Mouse (Mus musculus): ENCODE data around the gene Snx29. TPM values are rescaled to one million over a fixed set of nuclear protein-coding genes. Genes with fewer than 3 reads are reported as not detected.
"Not testable (repeated sequence)": the region's sequence is repeated elsewhere in the genome, so short reads cannot be mapped to it uniquely, and the experiment has no call there.

The Snx29 gene
- polyA plus RNA-seq, 1 experiment from 2014 or later, result 21.7 TPM

DNA sequence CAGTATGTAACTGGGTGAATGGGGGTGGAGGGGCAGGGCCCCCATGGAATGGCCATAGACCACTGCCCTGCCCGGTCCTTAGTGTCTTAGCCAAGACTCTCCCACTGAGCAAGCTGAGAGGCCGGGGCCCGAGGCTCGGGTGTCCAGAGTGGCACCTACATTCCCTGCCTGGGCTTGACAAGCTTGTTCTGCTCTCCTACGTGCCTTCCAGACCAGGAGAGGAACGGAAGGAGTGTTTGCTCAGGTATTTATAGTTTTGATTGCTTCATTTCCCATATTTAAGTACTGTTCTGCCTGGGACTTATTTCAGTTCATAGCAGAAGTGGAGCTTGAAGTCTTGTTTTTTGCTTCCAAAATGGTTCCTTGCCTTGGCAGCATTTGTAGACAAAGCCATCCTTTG is 116.7 kb downstream of the Snx29 start:
- H3K9ac ChIP-seq (replicated peaks), result no peak overlapping the region
- no peak overlapping the region for H3K4me2 ChIP-seq (replicated peaks)
- no peaks in the 10 kb centered on the region for H3K4me1 ChIP-seq (replicated peaks)
- H3K27ac ChIP-seq, result no peak overlapping the region
- 0 out of 2 replicates have a peak, but pooled peaks cover 3% of the 10 kb centered on the region for H3K36me3 ChIP-seq
- no peak for ATAC-seq
- no peaks in the 10 kb centered on the region for H3K27me3 ChIP-seq
- WGBS, result 88% methylated on average over 6 of the region's 6 CpGs
- H3K9me3 ChIP-seq, result no peaks in the 10 kb centered on the region
- no peak overlapping the region for H3K4me3 ChIP-seq (replicated peaks)

DNA sequence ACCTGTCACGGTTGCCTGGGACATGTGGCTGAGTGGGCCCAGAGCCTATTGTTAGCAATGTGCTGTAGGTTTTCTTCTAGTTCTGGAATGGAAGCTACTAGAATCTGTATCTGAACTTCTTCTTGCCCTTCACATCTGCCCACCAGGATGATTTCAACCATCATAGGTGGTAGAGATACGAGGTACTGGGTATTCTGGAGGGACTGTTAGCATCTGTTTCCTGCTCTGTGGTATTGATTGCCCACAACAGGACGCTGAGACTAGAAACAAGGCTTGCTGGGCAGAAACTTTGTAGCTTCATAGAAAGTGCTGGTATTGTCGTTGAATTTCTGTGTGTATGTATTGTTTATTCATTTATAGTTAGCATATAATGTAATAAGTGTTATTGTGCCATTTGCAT is 118.9 kb downstream of the Snx29 start:
- H3K4me2 ChIP-seq (replicated peaks), result no peak overlapping the region
- H3K4me3 ChIP-seq (replicated peaks), result no peak overlapping the region
- H3K27me3 ChIP-seq, result no peaks in the 10 kb centered on the region
- no peaks in the 10 kb centered on the region for H3K4me1 ChIP-seq (replicated peaks)
- no peaks in the 10 kb centered on the region for H3K9me3 ChIP-seq
- H3K36me3 ChIP-seq, result peaks cover 19% of the 10 kb centered on the region
- 81% methylated on average over 4 of the region's 4 CpGs for WGBS
- H3K27ac ChIP-seq, result no peak overlapping the region
- no peak for ATAC-seq
- no peak overlapping the region for H3K9ac ChIP-seq (replicated peaks)

DNA sequence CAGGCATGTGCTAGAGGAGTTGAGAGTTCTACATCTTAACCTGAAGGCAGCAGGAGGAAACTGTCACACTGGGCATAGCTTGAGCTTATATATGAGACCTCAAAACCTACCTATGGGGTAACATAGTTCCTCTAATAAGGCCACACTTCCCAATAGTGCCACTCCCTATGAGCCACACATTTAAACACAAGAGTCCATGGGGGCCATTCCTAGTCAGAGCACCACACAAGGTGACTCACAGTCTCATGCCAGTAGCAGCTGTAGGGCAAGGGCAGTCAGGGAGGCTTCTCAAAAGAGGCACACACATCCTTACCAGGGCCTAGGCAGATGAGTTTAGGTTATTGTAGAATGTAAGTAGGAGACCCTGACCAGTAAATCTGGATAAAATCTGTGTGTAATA is 119.8 kb downstream of the Snx29 start:
- Histone ChIP-seq H3K4me1 (replicated peaks) (no peaks in the 10 kb centered on the region), H3K9me3 (no peaks in the 10 kb centered on the region), H3K4me2 (replicated peaks) (no peak overlapping the region), H3K27me3 (no peaks in the 10 kb centered on the region), H3K36me3 (peaks cover 28% of the 10 kb centered on the region), H3K9ac (replicated peaks) (no peak overlapping the region), H3K27ac (no peak overlapping the region), H3K4me3 (replicated peaks) (no peak overlapping the region)
- no peak for ATAC-seq

DNA sequence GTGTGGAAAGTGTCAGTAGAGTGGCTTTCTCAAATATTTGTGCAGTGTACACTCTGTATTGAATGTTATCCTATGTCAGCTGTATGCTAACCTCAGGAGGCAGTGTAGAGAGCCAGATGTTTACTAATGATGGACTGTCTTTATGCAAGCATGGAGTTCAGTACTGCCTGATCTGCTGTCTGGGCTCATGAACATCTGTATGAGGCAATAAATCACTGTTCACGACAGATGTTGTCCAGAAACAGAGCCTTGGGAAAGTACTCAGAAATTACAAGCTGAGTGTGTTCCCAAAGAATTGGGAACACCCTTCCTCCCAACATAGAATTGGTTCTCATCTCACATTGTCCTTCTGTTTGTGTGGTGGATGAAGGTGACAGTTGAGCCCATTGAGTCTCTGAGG is 121.9 kb downstream of the Snx29 start:
- Histone ChIP-seq H3K4me2 (replicated peaks) (no peak overlapping the region), H3K27ac (no peak overlapping the region), H3K9me3 (no peaks in the 10 kb centered on the region), H3K36me3 (peaks cover 38% of the 10 kb centered on the region), H3K27me3 (no peaks in the 10 kb centered on the region), H3K9ac (replicated peaks) (no peak overlapping the region), H3K4me1 (replicated peaks) (no peaks in the 10 kb centered on the region), H3K4me3 (replicated peaks) (no peak overlapping the region)
- WGBS, result 87% methylated on average over 1 of the region's 1 CpGs
- no peak for ATAC-seq

DNA sequence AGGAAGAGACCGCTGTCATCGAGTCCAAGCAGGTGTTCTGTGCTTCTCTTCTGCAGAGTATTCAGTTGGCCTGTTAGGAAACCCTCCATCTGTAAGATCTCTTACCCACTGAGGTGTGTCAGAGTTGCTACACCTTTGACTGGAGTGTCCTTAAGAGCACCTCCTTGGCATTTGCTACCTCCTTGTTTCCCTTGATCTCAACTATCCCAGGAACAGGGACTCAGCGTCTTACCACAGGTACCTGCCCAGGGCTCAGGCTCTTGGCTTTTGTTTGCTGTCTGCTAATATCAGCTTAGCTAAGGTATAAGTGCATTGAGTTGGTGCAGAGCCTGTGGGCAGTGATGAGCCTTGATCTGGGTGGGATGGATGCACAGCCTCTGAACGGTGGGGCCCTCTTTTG is 124.3 kb downstream of the Snx29 start:
- no peak overlapping the region for H3K4me3 ChIP-seq (replicated peaks)
- H3K27me3 ChIP-seq, result no peaks in the 10 kb centered on the region
- H3K9ac ChIP-seq (replicated peaks), result no peak overlapping the region
- WGBS, result 94% methylated on average over 4 of the region's 4 CpGs
- H3K27ac ChIP-seq, result no peak overlapping the region
- H3K36me3 ChIP-seq, result peaks cover 46% of the 10 kb centered on the region
- no peaks in the 10 kb centered on the region for H3K9me3 ChIP-seq
- H3K4me2 ChIP-seq (replicated peaks), result no peak overlapping the region
- no peaks in the 10 kb centered on the region for H3K4me1 ChIP-seq (replicated peaks)
- no peak for ATAC-seq

DNA sequence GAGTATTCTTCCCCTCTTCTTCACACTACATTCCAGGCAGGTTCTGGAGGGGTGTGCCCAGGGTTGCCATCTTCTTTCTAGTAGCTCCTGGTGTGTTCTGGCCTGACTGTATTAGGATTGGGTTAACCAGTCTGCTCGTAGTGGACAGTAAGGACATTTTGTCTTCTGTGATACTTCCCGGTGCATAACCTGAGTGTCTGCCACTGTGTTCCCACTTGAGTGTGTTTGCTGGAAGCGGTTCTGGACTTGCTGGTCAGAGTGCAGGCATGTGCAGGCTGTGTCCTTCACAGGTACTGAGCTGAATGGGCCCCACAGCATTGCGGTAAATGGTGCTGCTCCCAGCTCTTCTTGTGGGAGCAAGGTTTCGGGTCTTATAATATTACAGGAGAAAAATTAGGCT is 125.2 kb downstream of the Snx29 start:
- peaks cover 55% of the 10 kb centered on the region for H3K36me3 ChIP-seq
- no peak overlapping the region for H3K4me3 ChIP-seq (replicated peaks)
- no peak for ATAC-seq
- 90% methylated on average over 5 of the region's 5 CpGs for WGBS
- no peaks in the 10 kb centered on the region for H3K4me1 ChIP-seq (replicated peaks)
- H3K9me3 ChIP-seq, result no peaks in the 10 kb centered on the region
- H3K27me3 ChIP-seq, result no peaks in the 10 kb centered on the region
- no peak overlapping the region for H3K4me2 ChIP-seq (replicated peaks)
- H3K27ac ChIP-seq, result no peak overlapping the region
- H3K9ac ChIP-seq (replicated peaks), result no peak overlapping the region

DNA sequence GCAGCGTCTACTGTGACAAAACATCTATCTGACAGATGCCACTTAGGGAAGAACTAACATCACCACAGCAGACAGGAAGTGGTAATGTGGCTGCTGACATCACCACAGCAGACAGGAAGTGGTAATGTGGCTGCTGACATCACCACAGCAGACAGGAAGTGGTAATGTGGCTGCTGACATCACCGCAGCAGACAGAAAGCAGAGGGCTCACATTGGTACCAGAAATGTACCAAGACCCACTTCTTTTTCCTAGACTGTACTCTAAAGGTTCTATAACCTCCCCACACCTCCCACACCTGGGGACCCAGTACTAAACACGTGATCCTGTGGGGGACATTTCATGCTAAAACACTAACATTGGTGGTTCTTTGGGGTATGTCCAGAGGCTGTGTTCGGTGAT is 126.0 kb downstream of the Snx29 start:
- peaks cover 63% of the 10 kb centered on the region for H3K36me3 ChIP-seq

DNA sequence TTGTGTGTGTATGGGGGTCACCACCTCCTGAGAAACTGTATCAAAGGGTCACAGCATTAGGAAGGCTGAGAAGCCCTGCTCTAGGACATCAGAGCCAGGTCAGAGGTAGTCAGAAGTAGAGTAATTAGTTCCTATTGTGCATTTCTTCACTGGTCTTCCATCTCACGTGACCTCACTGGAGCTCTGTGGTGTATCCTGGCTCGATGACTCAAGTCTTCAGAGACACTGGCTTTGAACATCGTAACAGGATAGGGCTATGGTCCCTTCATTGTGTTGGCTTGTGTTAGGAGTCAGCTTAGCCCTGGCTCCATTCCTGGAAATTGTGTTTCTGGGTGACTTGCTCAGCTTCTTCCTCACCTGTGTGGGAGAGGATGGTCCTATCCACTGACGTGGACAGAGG is 126.6 kb downstream of the Snx29 start:
- peaks cover 70% of the 10 kb centered on the region for H3K36me3 ChIP-seq
- no peak overlapping the region for H3K4me2 ChIP-seq (replicated peaks)
- ATAC-seq, result no peak
- H3K9ac ChIP-seq (replicated peaks), result no peak overlapping the region
- H3K27ac ChIP-seq, result no peak overlapping the region
- no peak overlapping the region for H3K4me3 ChIP-seq (replicated peaks)
- H3K4me1 ChIP-seq (replicated peaks), result no peaks in the 10 kb centered on the region
- WGBS, result 93% methylated on average over 4 of the region's 4 CpGs
- H3K9me3 ChIP-seq, result peaks cover 4% of the 10 kb centered on the region; the same call in 1 of the 2 replicates
- H3K27me3 ChIP-seq, result no peaks in the 10 kb centered on the region

More for the DNA sequence above, 126.0 kb downstream of the Snx29 start:
- not testable (repeated sequence) for H3K4me3 ChIP-seq (replicated peaks); ATAC-seq; H3K4me1 ChIP-seq (replicated peaks); H3K4me2 ChIP-seq (replicated peaks); H3K27ac ChIP-seq; H3K27me3 ChIP-seq; H3K9ac ChIP-seq (replicated peaks); H3K9me3 ChIP-seq
- WGBS, result 97% methylated on average over 4 of the region's 4 CpGs

DNA sequence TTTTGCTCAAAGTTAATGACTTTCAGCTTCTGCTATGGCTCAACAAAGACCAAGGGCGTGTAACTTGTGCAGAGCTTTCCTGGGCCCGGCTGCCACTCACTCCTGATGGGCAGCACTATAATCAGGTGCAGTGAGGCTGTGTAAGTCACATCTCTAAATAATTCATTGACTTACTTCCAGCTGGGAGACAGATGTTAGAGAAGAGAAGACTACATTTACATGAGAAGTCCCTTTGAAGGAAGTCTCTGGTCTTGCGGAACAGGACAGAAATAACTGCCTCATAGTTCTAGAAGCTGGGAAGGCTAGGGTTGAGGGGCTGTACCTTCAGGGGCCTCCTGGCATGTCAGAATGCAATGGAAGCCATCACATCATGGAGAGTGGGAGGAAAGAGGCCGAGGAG is 127.9 kb downstream of the Snx29 start:
- no peak overlapping the region for H3K4me2 ChIP-seq (replicated peaks)
- 69% methylated on average over 4 of the region's 4 CpGs for WGBS
- no peaks in the 10 kb centered on the region for H3K4me1 ChIP-seq (replicated peaks)
- no peak overlapping the region for H3K27ac ChIP-seq
- no peak overlapping the region for H3K9ac ChIP-seq (replicated peaks)
- no peak overlapping the region for H3K4me3 ChIP-seq (replicated peaks)
- no peaks in the 10 kb centered on the region for H3K27me3 ChIP-seq
- peaks cover 4% of the 10 kb centered on the region; the same call in 1 of the 2 replicates for H3K9me3 ChIP-seq
- no peak for ATAC-seq
- H3K36me3 ChIP-seq, result peaks cover 73% of the 10 kb centered on the region

DNA sequence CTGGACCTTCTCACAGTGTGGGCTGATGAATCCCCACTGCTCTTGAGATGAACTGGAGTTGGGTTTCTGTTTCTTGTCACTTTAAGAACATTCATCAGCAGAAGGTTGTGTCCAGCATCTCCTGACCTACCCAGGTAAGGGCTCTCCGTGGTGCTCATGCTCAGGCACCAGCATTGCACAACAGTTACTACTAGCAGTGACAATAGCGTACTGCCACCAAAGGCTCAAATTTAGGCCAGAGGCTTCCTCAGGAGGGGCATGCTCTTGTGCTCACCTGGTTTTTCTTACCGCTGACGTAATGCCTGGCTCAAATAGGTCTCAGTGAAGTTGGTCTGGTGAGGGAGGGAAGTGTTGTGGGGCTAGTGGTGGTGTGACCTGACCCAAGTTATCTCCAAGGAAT is 132.2 kb downstream of the Snx29 start:
- H3K4me1 ChIP-seq (replicated peaks), result peaks cover 5% of the 10 kb centered on the region; the same call in 1 of the 2 replicates
- H3K4me2 ChIP-seq (replicated peaks), result no peak overlapping the region
- H3K36me3 ChIP-seq, result peaks cover 51% of the 10 kb centered on the region
- peaks cover 4% of the 10 kb centered on the region; the same call in 1 of the 2 replicates for H3K9me3 ChIP-seq
- no peaks in the 10 kb centered on the region for H3K27me3 ChIP-seq
- no peak overlapping the region for H3K27ac ChIP-seq
- no peak overlapping the region for H3K9ac ChIP-seq (replicated peaks)
- ATAC-seq, result no peak
- WGBS, result 96% methylated on average over 4 of the region's 4 CpGs
- no peak overlapping the region for H3K4me3 ChIP-seq (replicated peaks)

DNA sequence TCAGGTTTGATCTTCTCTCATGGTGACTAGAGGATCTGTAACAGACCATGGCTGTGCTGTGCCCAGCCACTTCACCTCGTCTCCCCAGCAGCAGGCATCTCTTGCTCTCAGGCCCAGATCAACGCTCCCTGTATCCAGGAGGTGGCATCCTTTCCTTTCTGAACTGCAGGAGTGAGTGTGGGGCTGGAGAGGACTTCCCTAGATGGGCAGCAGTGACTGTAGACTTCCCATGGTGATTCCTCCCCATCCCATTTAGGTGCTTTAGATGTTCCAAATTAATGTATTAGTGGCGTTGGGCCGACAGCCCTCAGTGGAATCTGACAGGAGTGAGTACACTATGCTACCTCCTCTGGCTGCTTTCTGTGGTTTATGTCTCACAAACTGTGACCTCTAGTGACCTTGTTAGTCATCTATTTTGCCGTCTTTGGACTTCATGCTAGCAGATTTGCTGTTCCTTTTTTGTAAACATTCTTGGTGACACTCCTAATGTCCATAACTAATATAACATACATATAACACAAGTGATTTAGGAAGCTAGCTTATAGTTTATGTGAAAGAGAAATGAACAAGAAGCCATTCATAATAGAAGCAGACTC is 132.9 kb downstream of the Snx29 start:
- Histone ChIP-seq H3K4me2 (replicated peaks) (no peak overlapping the region), H3K4me1 (replicated peaks) (peaks cover 5% of the 10 kb centered on the region; the same call in 1 of the 2 replicates), H3K27me3 (no peaks in the 10 kb centered on the region), H3K27ac (no peak overlapping the region), H3K4me3 (replicated peaks) (no peak overlapping the region), H3K36me3 (peaks cover 51% of the 10 kb centered on the region), H3K9me3 (peaks cover 4% of the 10 kb centered on the region; the same call in 1 of the 2 replicates), H3K9ac (replicated peaks) (no peak overlapping the region)
- 84% methylated on average over 5 of the region's 5 CpGs for WGBS
- no peak for ATAC-seq

DNA sequence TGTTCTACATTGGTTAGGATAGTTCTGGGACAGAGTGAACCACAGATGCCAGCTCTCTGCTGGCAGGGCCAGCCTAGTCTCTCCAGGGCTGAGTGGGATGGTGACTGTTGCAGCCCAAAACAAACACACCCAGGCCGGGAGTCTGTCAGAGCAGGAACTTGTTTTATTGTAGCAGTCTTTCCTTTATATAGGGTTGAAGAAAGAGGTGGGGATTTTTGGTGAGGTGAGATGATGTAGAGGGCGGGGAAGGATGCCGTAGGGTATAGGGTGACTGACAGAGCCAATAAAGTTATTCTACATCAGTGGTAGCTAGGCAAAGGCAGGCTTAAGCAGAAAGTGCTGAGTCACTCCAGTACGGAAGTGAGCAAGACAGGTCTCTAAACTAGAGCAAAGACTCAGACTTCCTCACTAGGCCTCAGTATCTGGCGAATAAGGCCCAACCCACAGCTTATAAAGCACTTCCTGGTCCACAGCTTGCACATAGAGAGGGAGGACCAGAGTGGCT is 133.5 kb downstream of the Snx29 start:
- WGBS, result 89% methylated on average over 5 of the region's 5 CpGs
- ATAC-seq, result no peak
- Histone ChIP-seq H3K9me3 (peaks cover 4% of the 10 kb centered on the region; the same call in 1 of the 2 replicates), H3K27ac (no peak overlapping the region), H3K27me3 (no peaks in the 10 kb centered on the region), H3K4me1 (replicated peaks) (peaks cover 5% of the 10 kb centered on the region; the same call in 1 of the 2 replicates), H3K36me3 (peaks cover 46% of the 10 kb centered on the region), H3K4me2 (replicated peaks) (no peak overlapping the region), H3K4me3 (replicated peaks) (no peak overlapping the region), H3K9ac (replicated peaks) (no peak overlapping the region)

DNA sequence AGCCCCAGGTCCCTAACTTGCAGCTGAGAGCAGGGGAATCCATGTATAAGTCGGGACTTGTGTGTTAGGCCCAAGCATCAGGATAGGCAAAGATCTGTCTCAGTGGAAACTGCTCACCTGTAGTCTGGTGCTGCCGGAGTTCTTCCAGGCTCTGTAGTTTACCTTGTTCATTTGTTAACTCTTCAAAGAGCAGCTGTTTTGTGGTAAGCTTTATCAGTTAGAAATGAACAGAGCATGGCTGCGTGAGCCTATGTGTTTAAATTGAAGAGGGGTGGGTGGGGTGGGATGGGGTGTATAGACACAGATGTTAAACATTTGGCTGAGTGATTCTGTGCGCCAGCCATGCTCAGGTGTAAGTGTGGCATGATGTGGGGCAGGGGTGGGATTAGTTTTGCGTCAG is 134.4 kb downstream of the Snx29 start:
- Histone ChIP-seq H3K4me2 (replicated peaks) (no peak overlapping the region), H3K4me3 (replicated peaks) (no peak overlapping the region), H3K9me3 (peaks cover 4% of the 10 kb centered on the region; the same call in 1 of the 2 replicates), H3K36me3 (peaks cover 39% of the 10 kb centered on the region), H3K27ac (no peak overlapping the region), H3K9ac (replicated peaks) (no peak overlapping the region), H3K27me3 (no peaks in the 10 kb centered on the region), H3K4me1 (replicated peaks) (peaks cover 5% of the 10 kb centered on the region; the same call in 1 of the 2 replicates)
- no peak for ATAC-seq
- WGBS, result 95% methylated on average over 5 of the region's 5 CpGs
